In genomic region chr12:7691996-7692395, GRCm38 (mm10) we compare ENCODE assay signal across 19 mouse cellular contexts.
DNase-seq lines count a peak whose midpoint lies in the region; ATAC-seq lines count a peak whose summit lies in the region.
"Had no signal": no experiment of that assay in that cellular context is flagged by ENCODE, and none has a peak within 500 bp of the region (broad histone marks: within the 10 kb centered on the region; RNA-seq: fewer than 3 reads in every experiment).

No protein-coding gene starts in this region.

- H3K27me3 ChIP-seq in forebrain, embryonic 13.5 days = no peaks in the 10 kb centered on the region
- H3K27me3 ChIP-seq in forebrain, embryonic 16.5 days (replicated peaks; ENCODE audit: control insufficient read depth, insufficient read depth, low read length) = no peaks in the 10 kb centered on the region
- no peaks in the 10 kb centered on the region for H3K27me3 ChIP-seq in limb, embryonic 11.5 days (ENCODE audit: control insufficient read depth, insufficient read depth, low read length)
- H3K27me3 ChIP-seq in limb, embryonic 10.5 days (ENCODE audit: low read depth, poor library complexity, severe bottlenecking) = no peaks in the 10 kb centered on the region
- H3K27me3 ChIP-seq in embryonic facial prominence, embryonic 10.5 days (replicated peaks; ENCODE audit: low read depth, poor library complexity, severe bottlenecking) = no peaks in the 10 kb centered on the region
- H3K27me3 ChIP-seq: CH12.LX; hindbrain, embryonic 13.5 days; intestine, embryonic 15.5 days; kidney, embryonic 15.5 days; limb, embryonic 15.5 days; liver, embryonic 15.5 days; neural tube, embryonic 13.5 days had no signal

- no peak overlapping the region for H3K27ac ChIP-seq in forebrain, embryonic 13.5 days
- no peak overlapping the region for H3K27ac ChIP-seq in forebrain, embryonic 16.5 days (ENCODE audit: low read length)
- no peak overlapping the region for H3K27ac ChIP-seq in limb, embryonic 11.5 days (replicated peaks; ENCODE audit: low read depth, low read length)
- H3K27ac ChIP-seq in limb, embryonic 10.5 days = no peak overlapping the region
- H3K27ac ChIP-seq in embryonic facial prominence, embryonic 10.5 days (replicated peaks) = no peak overlapping the region
- H3K27ac ChIP-seq: forebrain, embryonic 10.5 days; hindbrain, embryonic 13.5 days; intestine, embryonic 15.5 days; kidney, embryonic 15.5 days; limb, embryonic 15.5 days; liver, embryonic 15.5 days; macrophage; neural tube, embryonic 13.5 days had no signal

- H3K4me1 ChIP-seq in forebrain, embryonic 13.5 days = no peaks in the 10 kb centered on the region
- H3K4me1 ChIP-seq in forebrain, embryonic 16.5 days (replicated peaks; ENCODE audit: control insufficient read depth, insufficient read depth, low read length) = no peaks in the 10 kb centered on the region
- no peaks in the 10 kb centered on the region for H3K4me1 ChIP-seq in limb, embryonic 11.5 days (ENCODE audit: control insufficient read depth, insufficient read depth, low read length)
- peaks cover 13% of the 10 kb centered on the region for H3K4me1 ChIP-seq in limb, embryonic 10.5 days
- H3K4me1 ChIP-seq in embryonic facial prominence, embryonic 10.5 days = peaks cover 4% of the 10 kb centered on the region; the same call in 1 of the 2 replicates
- H3K4me1 ChIP-seq: intestine, embryonic 15.5 days; limb, embryonic 15.5 days; liver, embryonic 15.5 days; neural tube, embryonic 13.5 days had no signal

- no peaks in the 10 kb centered on the region for H3K36me3 ChIP-seq in forebrain, embryonic 13.5 days (ENCODE audit: poor library complexity, severe bottlenecking)
- no peaks in the 10 kb centered on the region for H3K36me3 ChIP-seq in forebrain, embryonic 16.5 days (ENCODE audit: control insufficient read depth, insufficient read depth)
- H3K36me3 ChIP-seq in limb, embryonic 11.5 days (ENCODE audit: control insufficient read depth, insufficient read depth, low read length) = no peaks in the 10 kb centered on the region
- H3K36me3 ChIP-seq in limb, embryonic 10.5 days = no peaks in the 10 kb centered on the region
- H3K36me3 ChIP-seq in embryonic facial prominence, embryonic 10.5 days (replicated peaks) = no peaks in the 10 kb centered on the region
- H3K36me3 ChIP-seq: forebrain, embryonic 10.5 days; hindbrain, embryonic 13.5 days; intestine, embryonic 15.5 days; kidney, embryonic 15.5 days; limb, embryonic 15.5 days; liver, embryonic 15.5 days; neural tube, embryonic 13.5 days had no signal

- no peak overlapping the region for H3K4me2 ChIP-seq in forebrain, embryonic 13.5 days
- no peak overlapping the region for H3K4me2 ChIP-seq in forebrain, embryonic 16.5 days (ENCODE audit: low read length)
- H3K4me2 ChIP-seq in limb, embryonic 11.5 days (ENCODE audit: low read depth, severe bottlenecking) = no peak overlapping the region
- H3K4me2 ChIP-seq: hindbrain, embryonic 13.5 days; intestine, embryonic 15.5 days; kidney, embryonic 15.5 days; limb, embryonic 15.5 days; liver, embryonic 15.5 days; neural tube, embryonic 13.5 days had no signal

- no peak overlapping the region for H3K9ac ChIP-seq in forebrain, embryonic 13.5 days
- H3K9ac ChIP-seq in forebrain, embryonic 16.5 days (replicated peaks; ENCODE audit: low read depth, low read length) = no peak overlapping the region
- H3K9ac ChIP-seq in limb, embryonic 11.5 days (ENCODE audit: low read length) = no peak overlapping the region
- H3K9ac ChIP-seq: hindbrain, embryonic 13.5 days; intestine, embryonic 15.5 days; kidney, embryonic 15.5 days; limb, embryonic 15.5 days; liver, embryonic 15.5 days; neural tube, embryonic 13.5 days had no signal

- peak; percentile 48; the same call in 1 of the 2 replicates for ATAC-seq in forebrain, embryonic 13.5 days
- ATAC-seq in forebrain, embryonic 16.5 days = no peak
- ATAC-seq in limb, embryonic 11.5 days (ENCODE audit: insufficient number of reproducible peaks, low FRiP score, low TSS enrichment, low read depth) = no peak
- no peak for ATAC-seq in megakaryocyte progenitor cell, adult 5-6 weeks (replicated peaks; ENCODE audit: poor library complexity)
- ATAC-seq: intestine, embryonic 15.5 days had no signal

- 35% methylated on average over 7 of the region's 7 CpGs for WGBS in forebrain, embryonic 13.5 days
- WGBS in forebrain, embryonic 16.5 days = 35% methylated on average over 7 of the region's 7 CpGs
- WGBS in limb, embryonic 11.5 days = 22% methylated on average over 7 of the region's 7 CpGs
- 35% methylated on average over 7 of the region's 7 CpGs for WGBS in limb, embryonic 10.5 days
- 65% methylated on average over 7 of the region's 7 CpGs for WGBS in embryonic facial prominence, embryonic 10.5 days

- no peaks in the 10 kb centered on the region for H3K9me3 ChIP-seq in forebrain, embryonic 13.5 days (replicated peaks)
- no peaks in the 10 kb centered on the region for H3K9me3 ChIP-seq in forebrain, embryonic 16.5 days (ENCODE audit: control insufficient read depth, low read length)
- no peaks in the 10 kb centered on the region for H3K9me3 ChIP-seq in limb, embryonic 11.5 days (ENCODE audit: control insufficient read depth, low read length)
- no peaks in the 10 kb centered on the region for H3K9me3 ChIP-seq in limb, embryonic 10.5 days (replicated peaks)
- H3K9me3 ChIP-seq in embryonic facial prominence, embryonic 10.5 days = no peaks in the 10 kb centered on the region
- H3K9me3 ChIP-seq: forebrain, embryonic 10.5 days; hindbrain, embryonic 13.5 days; intestine, embryonic 15.5 days; kidney, embryonic 15.5 days; limb, embryonic 15.5 days; liver, embryonic 15.5 days; neural tube, embryonic 13.5 days had no signal

- DNase-seq in limb, embryonic 11.5 days (ENCODE audit: low spot score) = peak; percentile 21
- no peak for DNase-seq in limb, embryonic 10.5 days (ENCODE audit: low spot score)
- peak; percentile 14 for DNase-seq in embryonic facial prominence, embryonic 10.5 days (ENCODE audit: low spot score)
- DNase-seq in retina, postnatal 1 day = peak; percentile 8
- DNase-seq: cerebellum, adult 9-10 months; right cerebral cortex, postnatal 25 days; thymus, postnatal 36 days had no signal

- no peak overlapping the region for H3K4me3 ChIP-seq in forebrain, embryonic 13.5 days
- no peak overlapping the region for H3K4me3 ChIP-seq in forebrain, embryonic 16.5 days (replicated peaks; ENCODE audit: low read length)
- no peak overlapping the region for H3K4me3 ChIP-seq in limb, embryonic 11.5 days (ENCODE audit: low read depth, low read length)
- H3K4me3 ChIP-seq in limb, embryonic 10.5 days = no peak overlapping the region
- no peak overlapping the region for H3K4me3 ChIP-seq in embryonic facial prominence, embryonic 10.5 days
- H3K4me3 ChIP-seq: forebrain, embryonic 10.5 days; hindbrain, embryonic 13.5 days; intestine, embryonic 15.5 days; kidney, embryonic 15.5 days; limb, embryonic 15.5 days; liver, embryonic 15.5 days; neural tube, embryonic 13.5 days had no signal
